Mouse (Mus musculus): ENCODE measurements around the gene Eif3m.

DNA sequence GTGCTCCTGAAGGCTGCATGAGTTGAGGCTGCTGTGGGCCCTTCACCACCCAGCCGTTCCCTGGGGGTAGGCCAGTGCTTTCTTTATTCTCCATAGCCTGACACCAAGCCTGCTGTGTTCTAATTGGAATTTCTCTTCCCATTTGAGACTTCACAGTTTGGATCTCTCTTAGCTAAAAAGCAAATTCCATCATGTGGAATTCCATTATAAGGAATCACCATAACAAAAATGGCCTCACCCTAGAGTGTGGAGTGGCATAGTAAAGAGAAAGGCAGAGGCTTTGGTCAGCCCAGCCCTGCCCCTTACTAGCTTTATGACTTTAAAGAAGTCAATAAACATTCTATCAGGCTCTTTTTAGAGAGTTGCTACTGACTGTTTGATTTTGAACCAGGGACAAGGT is 31.4 kb upstream of the Eif3m start:
- no peak for TF ChIP-seq CTCF (IDR thresholded peaks at IDR 0.05; ENCODE audit: low read depth)
- no peak for TF ChIP-seq EP300 (IDR thresholded peaks at IDR 0.05; ENCODE audit: low read depth)

All from liver, embryonic 14.5 days (tissue).